Mouse (Mus musculus) erythroblast, embryonic 14.5 days (primary cell): Measurements from ENCODE around the gene Ptprk. TPM values are rescaled to one million over a fixed set of nuclear protein-coding genes. Genes with fewer than 3 reads are reported as not detected.

ENCODE experiments used
- H3K27me3 ChIP-seq: 2 replicates; pipeline ENCODE4 v1.6.1; 2012; ENCODE audit warnings: inconsistent platforms; ENCODE audit not compliant: control insufficient read depth
- H3K36me3 ChIP-seq: 2 replicates; pipeline ENCODE4 v1.6.1; 2012; ENCODE audit warnings: mild to moderate bottlenecking, inconsistent platforms; ENCODE audit not compliant: control insufficient read depth
- H3K4me1 ChIP-seq: 2 replicates; pipeline ENCODE4 v1.6.1; 2012; ENCODE audit warnings: inconsistent platforms; ENCODE audit not compliant: control insufficient read depth
- H3K4me3 ChIP-seq: replicated peaks from 2 replicates; pipeline ENCODE3; 2012; ENCODE audit warnings: moderate library complexity, mild to moderate bottlenecking, inconsistent platforms
- H3K9me3 ChIP-seq: 2 replicates; pipeline ENCODE4 v1.6.1; 2012; ENCODE audit warnings: low read length, inconsistent platforms, mixed read lengths; ENCODE audit not compliant: control insufficient read depth
- GATA1 ChIP-seq: IDR thresholded peaks from 2 replicates; pipeline ENCODE4 v1.6.1; 2012; ENCODE audit warnings: low read length, inconsistent platforms, mixed read lengths
- TAL1 ChIP-seq: IDR thresholded peaks from 3 replicates; pipeline ENCODE4 v1.6.1; 2012; ENCODE audit warnings: low read length, inconsistent platforms, mixed read lengths
- polyA plus RNA-seq: library from polyadenylated mRNA; stranded (reverse); fragments of >175 nt; gene quantifications from 2 replicates; pipeline ENCODE4 v1.2.3, GENCODE M21; 2012

Gene Ptprk
- polyA plus RNA-seq, 1 experiment = 0.03 TPM

DNA sequence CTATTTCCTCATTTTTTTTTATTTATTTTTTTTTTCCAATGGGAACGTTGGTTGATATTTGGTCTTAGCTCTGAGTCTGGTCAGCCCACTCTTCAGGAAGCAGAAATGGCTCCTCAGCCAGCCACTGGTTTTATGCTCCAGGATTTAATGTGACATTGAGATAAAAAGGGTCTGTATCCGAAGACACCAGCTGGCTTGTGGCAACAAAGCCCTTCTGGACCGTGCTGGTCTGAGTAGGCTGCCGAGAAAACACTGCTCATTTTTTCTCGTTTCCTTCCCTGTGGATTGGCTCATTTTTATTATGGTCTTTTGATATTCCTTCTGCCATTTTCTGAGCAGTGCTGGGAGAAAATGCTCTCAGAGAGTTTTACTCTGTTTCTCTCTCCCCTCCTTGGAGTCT is 263.9 kb downstream of the Ptprk start:
- Histone ChIP-seq H3K27me3 (no peaks in the 10 kb centered on the region), H3K9me3 (no peaks in the 10 kb centered on the region), H3K4me1 (no peaks in the 10 kb centered on the region), H3K36me3 (no peaks in the 10 kb centered on the region), H3K4me3 (no peak overlapping the region)
- TF ChIP-seq GATA1 = no peak

DNA sequence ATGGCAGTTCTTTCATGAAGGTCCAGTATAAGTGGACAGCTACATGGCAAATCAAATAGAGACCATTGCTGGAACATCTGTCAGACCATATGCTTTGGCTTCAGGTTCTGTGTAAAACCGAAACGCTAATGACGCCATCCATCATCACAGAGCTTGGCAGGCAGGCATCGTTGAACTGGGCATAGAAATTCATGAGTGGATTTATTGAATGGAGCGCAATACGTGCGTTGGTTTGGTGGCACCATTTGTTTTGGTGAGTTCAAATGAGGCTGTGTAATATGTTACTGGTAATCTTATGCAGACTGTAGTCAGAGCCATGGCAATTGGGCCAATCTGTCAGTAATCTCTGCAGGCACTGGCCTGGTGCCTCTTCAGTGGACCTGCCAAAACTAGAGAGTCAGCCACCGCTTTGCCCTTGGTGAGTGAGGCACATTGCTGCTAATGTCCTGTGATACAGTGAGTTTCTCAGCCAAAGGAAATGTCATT is 270.6 kb downstream of the Ptprk start:
- Histone ChIP-seq H3K36me3 (no peaks in the 10 kb centered on the region), H3K4me3 (no peak overlapping the region), H3K9me3 (no peaks in the 10 kb centered on the region), H3K4me1 (no peaks in the 10 kb centered on the region), H3K27me3 (no peaks in the 10 kb centered on the region)
- TF ChIP-seq TAL1 = no peak
- TF ChIP-seq GATA1 = no peak

DNA sequence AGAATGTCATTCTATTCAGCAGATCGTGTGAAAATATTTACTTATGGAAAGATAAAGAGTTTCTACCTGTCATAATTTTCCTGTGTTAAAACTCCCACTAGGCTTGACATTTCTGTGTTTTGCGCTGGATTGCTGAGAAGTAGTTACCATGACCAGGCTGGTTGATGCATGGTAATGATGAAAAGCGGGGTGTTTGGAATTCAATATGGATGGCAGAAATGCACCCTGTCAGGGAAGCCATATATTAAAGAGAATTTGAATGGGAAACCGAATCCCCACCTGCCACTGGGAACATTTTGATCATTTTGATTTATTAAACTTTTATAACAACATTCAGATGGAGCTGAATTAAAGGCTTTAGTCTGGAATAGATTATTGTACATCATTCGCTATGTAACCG is 290.7 kb downstream of the Ptprk start:
- H3K4me1 ChIP-seq = no peaks in the 10 kb centered on the region
- H3K27me3 ChIP-seq = no peaks in the 10 kb centered on the region
- TF ChIP-seq GATA1 = no peak
- TF ChIP-seq TAL1 = no peak
- H3K36me3 ChIP-seq = no peaks in the 10 kb centered on the region
- no peak overlapping the region for H3K4me3 ChIP-seq
- no peaks in the 10 kb centered on the region for H3K9me3 ChIP-seq

DNA sequence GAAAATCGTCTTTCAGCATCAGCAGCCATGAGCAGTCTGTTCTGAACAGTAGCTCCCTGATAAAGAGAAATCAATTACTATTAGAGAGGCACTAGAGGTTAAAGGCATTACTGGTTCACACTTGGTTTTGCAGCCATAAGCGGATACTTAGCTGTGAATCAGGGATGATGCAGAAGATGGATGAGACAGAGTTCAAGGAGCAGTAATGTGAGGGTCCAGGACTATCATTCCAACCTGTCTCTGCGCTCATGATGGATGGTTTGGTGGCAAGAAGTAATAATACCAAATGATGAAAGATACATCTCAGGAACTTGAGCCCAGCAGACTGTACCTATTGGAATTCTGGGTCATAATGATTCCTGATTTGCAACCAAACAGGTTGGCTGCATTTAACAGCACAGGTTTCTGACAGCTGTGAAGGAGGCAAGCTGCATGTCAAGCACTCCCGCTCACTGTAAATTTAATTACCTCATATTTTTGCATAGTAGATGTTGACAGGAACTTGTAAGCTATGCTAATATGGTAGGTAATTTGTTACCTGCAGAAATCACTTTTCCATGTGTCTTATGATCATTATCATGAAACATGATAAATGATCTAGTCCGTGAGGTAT is 291.6 kb downstream of the Ptprk start:
- H3K27me3 ChIP-seq = no peaks in the 10 kb centered on the region
- H3K36me3 ChIP-seq = no peaks in the 10 kb centered on the region
- H3K4me1 ChIP-seq = no peaks in the 10 kb centered on the region
- TF ChIP-seq TAL1 = no peak
- TF ChIP-seq GATA1 = no peak
- H3K4me3 ChIP-seq = no peak overlapping the region
- H3K9me3 ChIP-seq = no peaks in the 10 kb centered on the region

DNA sequence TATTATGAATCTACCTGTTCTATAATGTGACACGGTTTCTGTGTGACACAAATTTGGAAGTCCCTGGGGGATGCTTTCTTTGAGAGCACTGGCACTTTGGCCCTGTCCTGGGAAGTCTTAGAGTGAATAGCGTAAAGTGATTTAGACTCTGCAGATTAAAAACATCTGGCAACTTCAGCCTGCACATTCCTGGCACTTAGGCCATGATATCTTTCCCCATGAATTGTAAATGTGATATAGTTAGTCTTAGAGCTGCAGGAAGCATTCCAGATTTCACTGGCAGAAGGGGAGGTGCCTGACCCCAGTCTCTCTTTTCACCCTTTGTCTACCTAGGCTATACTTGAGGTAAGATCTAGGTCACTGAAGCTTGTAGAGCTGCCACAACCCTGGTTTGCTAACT is 295.2 kb downstream of the Ptprk start:
- no peaks in the 10 kb centered on the region for H3K36me3 ChIP-seq
- H3K9me3 ChIP-seq = no peaks in the 10 kb centered on the region
- no peak overlapping the region for H3K4me3 ChIP-seq
- H3K27me3 ChIP-seq = no peaks in the 10 kb centered on the region
- TF ChIP-seq TAL1 (no peak), GATA1 (no peak)
- H3K4me1 ChIP-seq = no peaks in the 10 kb centered on the region

DNA sequence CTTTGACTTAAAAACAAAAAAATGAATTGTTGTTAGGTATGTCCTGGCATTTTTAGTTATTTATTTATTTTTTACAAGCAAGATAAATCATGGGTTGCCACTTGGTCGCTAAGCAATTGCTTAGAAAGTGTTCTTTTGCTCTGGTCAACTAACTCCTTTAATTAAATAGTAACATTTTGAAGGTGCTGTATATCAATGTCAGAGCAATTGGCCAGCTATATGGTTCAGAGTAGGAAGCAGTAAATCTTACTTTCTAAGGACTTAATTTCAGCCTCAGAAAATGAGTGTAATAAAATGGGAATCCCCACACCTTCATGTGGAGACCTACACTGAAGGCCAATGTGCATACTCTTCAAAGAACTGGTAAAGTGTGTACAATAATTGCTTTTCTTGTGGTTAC is 300.3 kb downstream of the Ptprk start:
- Histone ChIP-seq H3K27me3 (no peaks in the 10 kb centered on the region), H3K4me3 (no peak overlapping the region), H3K9me3 (no peaks in the 10 kb centered on the region), H3K36me3 (no peaks in the 10 kb centered on the region), H3K4me1 (no peaks in the 10 kb centered on the region)
- TF ChIP-seq GATA1 (no peak), TAL1 (no peak)

DNA sequence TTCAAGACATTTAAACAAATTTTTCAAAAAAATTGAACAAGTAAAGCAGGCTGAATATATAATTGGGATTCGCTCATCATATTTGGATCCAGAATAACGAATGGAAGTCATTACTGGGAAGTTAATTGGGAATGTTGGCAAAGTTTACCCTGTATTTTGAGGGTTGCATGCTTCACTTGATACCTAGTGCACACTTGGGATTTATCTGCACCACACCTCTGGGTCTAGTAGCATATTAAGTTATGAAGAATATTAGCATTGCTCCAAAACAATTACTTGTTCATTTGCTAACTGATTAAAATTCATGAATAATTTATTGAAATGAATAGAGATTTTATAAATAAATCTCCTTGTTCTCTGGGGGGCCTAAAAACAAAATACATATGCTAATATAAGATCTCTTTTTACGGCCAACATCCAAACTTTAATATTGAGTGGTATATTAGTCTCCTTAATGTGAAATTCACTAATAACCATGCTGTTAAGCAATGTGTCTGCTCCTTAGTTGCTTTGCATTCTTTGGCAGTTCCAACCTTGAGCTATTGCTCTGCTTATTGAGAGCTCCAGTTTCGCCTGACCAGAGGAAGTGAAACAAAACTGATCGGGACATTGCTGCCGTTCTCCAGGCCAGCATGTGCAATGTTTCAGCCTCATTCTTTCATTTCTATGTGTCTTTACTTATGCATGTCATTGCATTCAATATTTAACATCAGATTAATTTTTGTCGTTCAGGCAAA is 305.3 kb downstream of the Ptprk start:
- H3K36me3 ChIP-seq = no peaks in the 10 kb centered on the region
- no peak overlapping the region for H3K4me3 ChIP-seq
- no peaks in the 10 kb centered on the region for H3K9me3 ChIP-seq
- no peaks in the 10 kb centered on the region for H3K27me3 ChIP-seq
- no peak for TF ChIP-seq GATA1
- TF ChIP-seq TAL1 = no peak
- no peaks in the 10 kb centered on the region for H3K4me1 ChIP-seq

DNA sequence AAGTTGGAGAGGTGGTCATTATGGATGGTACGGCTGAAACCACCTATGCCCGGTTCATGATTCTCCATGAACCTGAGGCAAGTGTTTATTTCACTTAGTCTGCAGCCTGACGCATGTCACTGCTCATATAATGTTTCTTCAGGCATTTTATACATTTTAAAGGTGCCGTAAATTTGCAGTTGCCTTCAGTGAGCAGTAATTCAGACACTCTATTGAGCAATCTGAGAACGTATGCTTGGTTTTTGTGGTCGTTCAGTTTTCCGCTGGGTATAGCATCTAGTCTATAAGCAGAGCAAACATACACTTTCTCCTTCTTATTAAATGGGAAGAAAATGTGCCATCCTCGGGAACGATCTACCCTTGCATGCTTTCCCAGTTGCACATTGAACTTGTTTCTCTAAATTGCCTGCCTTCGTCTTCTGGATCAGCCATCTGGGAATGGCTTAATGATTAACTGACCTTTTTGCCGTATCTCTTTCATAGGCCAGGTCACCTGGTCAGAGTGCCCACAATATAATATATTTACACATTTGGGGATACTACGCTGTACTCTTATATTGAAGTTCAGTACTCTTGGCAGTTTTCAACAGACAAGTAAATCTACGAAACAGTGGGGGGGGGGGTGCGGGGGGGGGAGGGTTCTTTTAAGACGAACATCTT is 313.1 kb downstream of the Ptprk start:
- H3K27me3 ChIP-seq = no peaks in the 10 kb centered on the region
- H3K36me3 ChIP-seq = no peaks in the 10 kb centered on the region
- no peaks in the 10 kb centered on the region for H3K4me1 ChIP-seq
- TF ChIP-seq TAL1 (no peak), GATA1 (no peak)
- peaks cover 2% of the 10 kb centered on the region; the same call in 1 of the 2 replicates for H3K9me3 ChIP-seq
- no peak overlapping the region for H3K4me3 ChIP-seq

DNA sequence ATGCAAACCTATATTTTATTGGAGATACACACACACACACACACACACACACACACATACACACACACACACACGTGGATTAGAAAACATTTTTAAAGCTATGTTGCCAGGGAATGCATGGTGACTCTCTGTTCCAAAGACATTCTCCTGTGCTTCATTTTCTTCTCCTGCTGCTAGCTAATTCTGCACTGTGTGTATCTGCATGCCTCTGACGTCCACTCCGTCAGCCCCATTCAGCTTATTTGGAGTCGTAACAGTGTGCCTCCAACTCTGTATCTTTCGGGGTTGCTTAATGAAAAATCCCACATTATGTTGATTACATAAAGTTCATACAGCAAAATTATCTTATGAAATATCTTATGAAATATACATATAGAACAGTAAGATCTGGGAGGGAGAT is 316.5 kb downstream of the Ptprk start:
- no peak for TF ChIP-seq GATA1
- TF ChIP-seq TAL1 = no peak
- Histone ChIP-seq H3K27me3 (no peaks in the 10 kb centered on the region), H3K4me1 (no peaks in the 10 kb centered on the region), H3K9me3 (peaks cover 2% of the 10 kb centered on the region; the same call in 1 of the 2 replicates), H3K36me3 (no peaks in the 10 kb centered on the region), H3K4me3 (no peak overlapping the region)
